Mouse (Mus musculus) neural tube, embryonic 15.5 days (tissue): Measurements from ENCODE around the gene Zfp113. TPM values are rescaled to one million over a fixed set of nuclear protein-coding genes. Genes with fewer than 3 reads are reported as not detected.

Experiments
- ATAC-seq: fragments of 200-750 bp; cut with Nextera tagmentation; 2 replicates; pipeline ENCODE4 v1.8.0; 2017; ENCODE audit warnings: mild to moderate bottlenecking, moderate TSS enrichment, moderate library complexity; ENCODE audit not compliant: low FRiP score
- H3K27ac ChIP-seq: fragments of 300-500 bp; sonication (generic); replicated peaks from 2 replicates; pipeline ENCODE4 v1.5.1; 2015; ENCODE audit warnings: mild to moderate bottlenecking, inconsistent platforms
- H3K27me3 ChIP-seq: fragments of 300-500 bp; sonication (generic); replicated peaks from 2 replicates; pipeline ENCODE4 v1.6.1; 2015; ENCODE audit warnings: inconsistent platforms
- H3K36me3 ChIP-seq: fragments of 300-500 bp; sonication (generic); 2 replicates; pipeline ENCODE4 v1.6.1; 2015; ENCODE audit warnings: inconsistent platforms
- H3K4me1 ChIP-seq: fragments of 300-500 bp; sonication (generic); 2 replicates; pipeline ENCODE4 v1.6.1; 2015; ENCODE audit warnings: inconsistent platforms
- H3K4me2 ChIP-seq: fragments of 300-500 bp; sonication (generic); 2 replicates; pipeline ENCODE4 v1.6.1; 2015; ENCODE audit warnings: inconsistent platforms, mild to moderate bottlenecking, moderate library complexity
- H3K4me3 ChIP-seq: fragments of 300-500 bp; sonication (generic); replicated peaks from 2 replicates; pipeline ENCODE4 v1.5.1; 2015; ENCODE audit warnings: mild to moderate bottlenecking, inconsistent platforms
- H3K9ac ChIP-seq: fragments of 300-500 bp; sonication (generic); replicated peaks from 2 replicates; pipeline ENCODE4 v1.6.1; 2015; ENCODE audit warnings: mild to moderate bottlenecking, inconsistent platforms
- H3K9me3 ChIP-seq: fragments of 300-500 bp; sonication (generic); replicated peaks from 2 replicates; pipeline ENCODE4 v1.6.1; 2016; ENCODE audit warnings: inconsistent platforms
- WGBS: fragments of 180-500 bp; shearing (Covaris S2); methylation state at CpG from one replicate; pipeline ENCODE4 v1.1.7; 2015; ENCODE audit warnings: mixed read lengths; 5-methylcytosine and 5-hydroxymethylcytosine counted together
- polyA plus RNA-seq: library from polyadenylated mRNA; unstranded; fragments of >200 nt; fragmentation: Nextera tagmentation; extraction: Ambion mirVana; gene quantifications from 2 replicates; pipeline ENCODE4 v1.2.1, GENCODE M21; 2015

Zfp113 gene
- polyA plus RNA-seq, 1 experiment from 2014 or later: 22.0 TPM

DNA sequence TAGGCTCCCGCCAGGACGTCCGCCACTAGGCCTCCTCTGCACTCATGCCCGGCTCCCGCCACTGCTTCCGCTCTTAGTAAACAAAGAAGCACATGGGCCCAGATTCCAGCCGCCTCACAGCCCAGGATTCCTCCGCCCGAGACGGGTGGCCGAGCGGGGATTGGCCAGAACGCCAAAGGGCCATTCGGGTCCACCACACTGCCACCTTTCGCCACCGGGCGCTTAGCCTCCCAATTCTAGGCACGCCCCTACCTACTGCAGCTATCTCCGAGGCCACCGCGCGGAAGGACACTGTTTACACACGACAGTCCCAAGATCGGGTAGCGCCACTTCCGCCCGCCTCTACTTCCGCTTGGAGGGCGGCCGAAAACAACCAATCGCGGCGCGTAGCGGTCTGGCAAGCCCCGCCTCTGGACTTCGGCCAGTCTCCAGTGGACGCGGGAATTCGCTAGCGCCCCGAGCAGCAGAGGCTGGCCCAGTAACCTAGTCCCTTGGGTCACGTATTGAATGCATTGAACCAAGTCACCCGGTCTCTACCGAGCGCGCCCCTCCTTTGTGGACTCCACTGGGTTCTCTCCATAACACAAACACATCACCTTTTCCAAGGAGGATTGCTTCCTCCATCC is 15.5 kb upstream of the Zfp113 start:
- Histone ChIP-seq H3K27ac (peak overlapping the region; percentile 92), H3K4me1 (peaks cover 38% of the 10 kb centered on the region), H3K27me3 (no peaks in the 10 kb centered on the region), H3K9ac (peak overlapping the region; percentile 60), H3K4me2 (peak overlapping the region; percentile 94), H3K36me3 (peaks cover 46% of the 10 kb centered on the region), H3K9me3 (no peaks in the 10 kb centered on the region), H3K4me3 (peak overlapping the region; percentile 76)
- WGBS: under 1% methylated on average over 47 of the region's 47 CpGs
- peak; percentile 89 for ATAC-seq

DNA sequence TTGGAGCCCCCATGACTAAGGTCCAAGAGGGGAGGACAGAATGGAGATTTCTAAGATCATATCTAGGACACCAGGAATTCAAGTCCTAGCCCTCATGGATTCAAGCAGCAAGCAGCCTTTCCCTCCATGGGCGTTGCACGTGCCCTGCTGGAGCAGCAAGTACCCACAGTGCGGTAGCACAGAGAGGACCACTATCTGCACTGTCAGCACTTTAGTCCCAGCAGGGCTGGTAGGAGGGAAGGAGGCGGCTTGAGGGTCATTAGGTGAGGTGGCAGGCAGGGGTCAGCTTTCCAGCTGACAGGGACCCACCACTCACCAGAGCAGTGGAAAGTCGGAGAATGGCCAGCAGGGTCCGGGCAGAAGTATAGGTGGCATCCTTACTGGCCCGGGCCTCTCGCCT is 10.1 kb upstream of the Zfp113 start:
- Histone ChIP-seq H3K4me2 (no peak overlapping the region), H3K4me3 (no peak overlapping the region), H3K27ac (0 out of 2 replicates have a peak overlapping the region, but pooled peaks have one; percentile 28), H3K27me3 (no peaks in the 10 kb centered on the region), H3K36me3 (peaks cover 70% of the 10 kb centered on the region), H3K9me3 (no peaks in the 10 kb centered on the region), H3K4me1 (peaks cover 32% of the 10 kb centered on the region), H3K9ac (no peak overlapping the region)
- WGBS: 81% methylated on average over 8 of the region's 8 CpGs
- ATAC-seq: no peak

DNA sequence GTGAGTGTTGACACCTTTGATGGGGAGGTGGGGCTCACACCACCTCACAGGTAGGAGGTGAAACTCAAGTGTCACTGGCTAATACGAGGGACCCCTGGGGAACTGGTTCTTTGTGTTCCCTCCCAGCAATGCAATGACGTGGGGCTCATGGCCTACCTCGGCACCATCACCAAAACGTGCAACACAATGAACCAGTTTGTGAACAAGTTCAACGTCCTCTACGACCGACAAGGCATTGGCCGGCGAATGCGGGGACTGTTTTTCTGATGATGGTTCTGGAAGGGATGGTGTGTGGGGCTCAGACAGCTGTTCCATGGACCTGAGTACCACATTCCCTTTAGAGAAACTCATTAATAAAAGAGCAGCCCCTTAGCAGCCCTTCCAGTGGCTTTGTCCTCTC is 8.1 kb upstream of the Zfp113 start:
- ATAC-seq: no peak
- H3K4me1 ChIP-seq: peaks cover 24% of the 10 kb centered on the region
- peaks cover 63% of the 10 kb centered on the region for H3K36me3 ChIP-seq
- no peak overlapping the region for H3K27ac ChIP-seq
- no peak overlapping the region for H3K9ac ChIP-seq
- H3K4me2 ChIP-seq: no peak overlapping the region
- 64% methylated on average over 10 of the region's 10 CpGs for WGBS
- H3K4me3 ChIP-seq: no peak overlapping the region
- no peaks in the 10 kb centered on the region for H3K27me3 ChIP-seq
- no peaks in the 10 kb centered on the region for H3K9me3 ChIP-seq

- Histone ChIP-seq H3K27ac (no peak overlapping the region), H3K9ac (no peak overlapping the region), H3K4me1 (peaks cover 24% of the 10 kb centered on the region), H3K9me3 (no peaks in the 10 kb centered on the region), H3K36me3 (peaks cover 58% of the 10 kb centered on the region), H3K27me3 (no peaks in the 10 kb centered on the region), H3K4me2 (no peak overlapping the region), H3K4me3 (no peak overlapping the region)
- no peak for ATAC-seq
- WGBS: 72% methylated on average over 6 of the region's 6 CpGs
Observed at GRCm38 (mm10) chr5:138163046-138163445, 7.5 kb upstream of the Zfp113 start.

DNA sequence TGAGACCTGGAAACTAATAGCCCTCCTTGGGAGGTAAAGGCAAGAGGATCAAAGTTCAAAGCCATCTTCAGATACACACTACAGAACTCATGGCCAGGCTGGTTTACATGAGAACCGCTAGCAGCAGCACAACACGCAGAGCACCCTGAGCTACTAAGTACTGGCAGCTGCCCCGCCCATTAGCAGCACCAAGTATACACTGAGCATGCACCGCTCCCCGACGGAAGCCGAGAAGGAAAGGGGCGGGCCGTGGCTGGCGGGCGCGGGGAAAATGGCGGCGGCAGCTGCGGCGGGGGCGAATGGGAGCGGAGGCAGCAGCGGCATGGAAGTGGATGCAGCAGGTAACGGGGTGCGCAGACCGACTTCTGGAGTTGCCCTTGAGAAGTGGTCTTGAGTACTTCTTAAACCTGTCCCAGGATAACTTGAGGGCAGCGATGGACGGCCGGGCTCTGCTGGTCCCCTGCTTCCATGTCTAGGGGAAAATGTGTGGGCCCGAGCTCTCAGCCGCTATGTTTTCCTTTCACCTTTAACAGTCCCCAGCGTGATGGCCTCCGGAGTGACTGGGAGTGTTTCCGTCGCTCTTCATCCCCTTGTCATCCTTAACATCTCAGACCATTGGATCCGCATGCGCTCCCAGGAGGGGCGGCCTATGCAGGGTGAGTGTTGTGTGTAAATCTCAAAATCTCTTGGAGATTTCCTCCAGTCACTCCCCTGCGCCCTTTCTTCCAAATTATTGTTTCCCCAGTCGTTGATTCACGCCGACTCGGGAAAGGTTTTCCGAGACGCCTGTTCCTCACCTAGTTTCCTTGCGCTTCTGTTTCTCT is 5.5 kb upstream of the Zfp113 start, which contains the start of gene Cops6:
Gene Cops6 (plus strand): TSS at position 230 of the 824 bp plus-strand sequence.
- no peaks in the 10 kb centered on the region for H3K27me3 ChIP-seq
- H3K4me2 ChIP-seq: peak within 1 kb of the TSS; percentile 86
- under 1% methylated on average over 41 of the region's 42 CpGs for WGBS
- H3K9ac ChIP-seq: peak within 1 kb of the TSS; percentile 80
- H3K4me3 ChIP-seq: peak within 1 kb of the TSS; percentile 63
- peak within 1 kb of the TSS; percentile 81 for H3K27ac ChIP-seq
- H3K36me3 ChIP-seq: peaks cover 38% of the 10 kb centered on the region
- H3K9me3 ChIP-seq: no peaks in the 10 kb centered on the region
- H3K4me1 ChIP-seq: peaks cover 24% of the 10 kb centered on the region
- peak; percentile 95 for ATAC-seq

DNA sequence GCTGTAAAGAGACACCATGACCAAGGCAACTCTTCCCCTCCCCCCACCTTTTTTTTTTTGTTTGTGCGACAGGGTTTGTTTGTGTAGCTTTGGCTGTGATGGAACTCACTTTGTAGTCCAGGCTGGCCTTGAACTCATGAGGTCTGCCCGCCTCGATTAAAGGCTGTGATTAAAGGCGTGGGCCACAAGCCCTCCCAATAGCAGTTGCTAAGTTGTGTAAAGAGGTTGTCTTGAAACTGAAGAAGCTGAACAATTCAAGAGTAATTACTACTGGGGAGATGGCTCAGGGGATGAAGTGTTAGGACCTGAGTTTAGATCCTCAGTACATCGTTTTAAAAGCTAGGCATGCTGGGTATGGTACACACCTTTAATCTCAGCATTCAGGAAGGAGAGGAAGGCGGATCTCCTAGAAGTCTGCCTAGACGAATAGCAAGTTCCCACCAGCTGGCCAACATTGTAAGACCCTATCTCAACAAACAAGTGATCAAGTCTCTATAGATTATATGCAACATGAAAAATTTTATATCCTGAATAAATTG is 4.7 kb upstream of the Zfp113 start:
- Histone ChIP-seq H3K9me3 (no peaks in the 10 kb centered on the region), H3K4me2 (peak overlapping the region; percentile 86), H3K4me1 (peaks cover 24% of the 10 kb centered on the region), H3K27me3 (no peaks in the 10 kb centered on the region), H3K4me3 (peak overlapping the region; percentile 63), H3K36me3 (peaks cover 31% of the 10 kb centered on the region), H3K27ac (peak overlapping the region; percentile 81), H3K9ac (peak overlapping the region; percentile 80; the same call in 1 of the 2 replicates)
- no peak for ATAC-seq
- WGBS: 70% methylated on average over 7 of the region's 7 CpGs

- 83% methylated on average over 3 of the region's 3 CpGs for WGBS
- 0 out of 2 replicates have a peak overlapping the region, but pooled peaks have one; percentile 93 for H3K27ac ChIP-seq
- no peaks in the 10 kb centered on the region for H3K27me3 ChIP-seq
- H3K4me2 ChIP-seq: peak overlapping the region; percentile 76
- peaks cover 25% of the 10 kb centered on the region for H3K36me3 ChIP-seq
- H3K4me1 ChIP-seq: peaks cover 13% of the 10 kb centered on the region
- H3K9me3 ChIP-seq: no peaks in the 10 kb centered on the region
- peak overlapping the region; percentile 81 for H3K4me3 ChIP-seq
- ATAC-seq: no peak
- H3K9ac ChIP-seq: peak overlapping the region; percentile 99
Observed at GRCm38 (mm10) chr5:138154390-138154789, 1.2 kb downstream of the Zfp113 start.

DNA sequence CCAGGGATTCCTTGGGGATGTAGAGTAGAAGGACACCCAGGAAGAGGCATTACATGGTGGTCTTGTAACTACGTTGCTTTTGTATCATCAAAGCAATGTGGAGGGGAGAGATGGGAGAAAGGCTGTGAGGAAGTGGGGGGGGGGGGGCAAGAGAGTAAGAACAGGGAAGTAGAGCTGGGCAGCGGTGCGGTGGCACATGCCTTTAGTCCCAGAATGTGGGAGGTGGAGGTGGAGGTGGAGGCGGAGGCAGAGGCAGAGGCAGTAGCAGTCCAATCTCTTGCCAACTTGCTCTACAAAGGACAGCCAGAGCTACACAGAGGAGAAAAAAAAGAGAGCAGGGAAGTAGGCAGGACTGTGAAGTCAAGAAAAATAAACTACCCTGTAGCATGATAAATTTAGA is 17.0 kb downstream of the Zfp113 start:
- no peak overlapping the region for H3K9ac ChIP-seq

DNA sequence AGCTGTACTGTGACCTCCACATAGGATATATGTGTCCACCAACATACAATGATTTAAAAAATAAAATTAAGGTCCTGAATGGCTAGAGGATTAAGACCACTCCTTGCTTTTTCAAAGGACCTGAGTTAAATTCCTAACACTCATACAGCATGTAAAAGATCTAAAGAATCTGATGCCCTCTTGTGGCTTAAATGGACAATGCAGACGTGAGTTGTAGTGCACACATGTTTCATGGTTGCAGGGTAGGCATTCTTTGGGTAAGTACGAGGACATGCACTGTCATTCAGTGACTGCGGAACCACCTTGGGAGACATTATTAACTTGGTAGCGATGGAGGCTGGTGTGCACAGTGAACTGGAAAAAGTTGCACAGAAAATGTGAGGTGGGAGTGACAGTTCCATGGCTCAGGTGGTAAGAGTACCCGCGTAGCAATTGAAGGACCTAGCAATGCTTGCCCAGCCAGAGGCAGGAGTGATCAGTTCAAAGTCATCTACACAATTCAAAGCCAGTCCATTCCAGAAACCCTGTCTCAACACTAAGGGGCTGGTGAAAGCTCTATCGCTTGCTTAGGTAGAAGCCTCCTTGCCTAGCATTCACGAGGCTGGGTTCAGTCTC is 17.5 kb downstream of the Zfp113 start:
- 62% methylated on average over 8 of the region's 8 CpGs for whole genome bisulfite sequencing
- Histone ChIP-seq H3K27me3 (no peaks in the 10 kb centered on the region), H3K27ac (no peak overlapping the region)

More for the DNA sequence above, 17.0 kb downstream of the Zfp113 start:
- H3K36me3 ChIP-seq: peaks cover 42% of the 10 kb centered on the region
- H3K4me1 ChIP-seq: no peaks in the 10 kb centered on the region
- H3K27me3 ChIP-seq: no peaks in the 10 kb centered on the region
- no peaks in the 10 kb centered on the region for H3K9me3 ChIP-seq
- no peak overlapping the region for H3K4me3 ChIP-seq
- no peak overlapping the region for H3K27ac ChIP-seq
- ATAC-seq: no peak
- WGBS: 70% methylated on average over 4 of the region's 4 CpGs
- no peak overlapping the region for H3K4me2 ChIP-seq

DNA sequence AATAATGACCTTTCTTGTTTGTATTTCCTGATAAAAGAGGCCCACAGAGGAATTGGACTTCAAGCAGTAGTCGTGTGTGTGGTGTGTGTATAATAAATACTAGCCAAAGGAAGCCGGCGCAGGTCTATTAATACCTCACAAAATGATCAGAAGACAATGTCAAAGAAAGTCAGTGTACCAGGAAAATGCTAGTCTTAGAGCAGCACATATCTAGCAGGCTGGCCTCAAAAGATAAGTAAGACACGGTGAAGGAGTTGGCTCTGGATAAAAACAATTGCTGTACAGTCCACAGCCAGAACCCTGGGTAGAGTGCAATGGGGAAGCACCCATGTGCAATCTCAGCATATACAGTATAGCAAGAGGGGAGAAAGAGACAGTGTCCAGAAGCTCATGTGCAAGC is 18.3 kb downstream of the Zfp113 start:
- H3K9ac ChIP-seq: no peak overlapping the region
- no peak for ATAC-seq
- H3K9me3 ChIP-seq: no peaks in the 10 kb centered on the region
- H3K27me3 ChIP-seq: no peaks in the 10 kb centered on the region
- H3K4me1 ChIP-seq: no peaks in the 10 kb centered on the region
- H3K4me2 ChIP-seq: no peak overlapping the region
- WGBS: 88% methylated on average over 4 of the region's 4 CpGs
- no peak overlapping the region for H3K4me3 ChIP-seq
- peaks cover 47% of the 10 kb centered on the region for H3K36me3 ChIP-seq
- no peak overlapping the region for H3K27ac ChIP-seq

More for the DNA sequence above, 17.5 kb downstream of the Zfp113 start:
- Histone ChIP-seq H3K4me3 (no peak overlapping the region), H3K4me1 (no peaks in the 10 kb centered on the region), H3K36me3 (peaks cover 43% of the 10 kb centered on the region), H3K9ac (no peak overlapping the region), H3K9me3 (no peaks in the 10 kb centered on the region), H3K4me2 (no peak overlapping the region)
- peak; percentile 57; the same call in 1 of the 2 replicates for ATAC-seq

- Histone ChIP-seq H3K27ac (no peak overlapping the region), H3K4me1 (no peaks in the 10 kb centered on the region), H3K4me3 (no peak overlapping the region), H3K27me3 (no peaks in the 10 kb centered on the region), H3K9ac (no peak overlapping the region), H3K4me2 (no peak overlapping the region), H3K9me3 (no peaks in the 10 kb centered on the region), H3K36me3 (peaks cover 78% of the 10 kb centered on the region)
- ATAC-seq: no peak
- WGBS: 63% methylated on average over 5 of the region's 5 CpGs
Observed at GRCm38 (mm10) chr5:138132425-138133064, 23.0 kb downstream of the Zfp113 start.
